Mouse (Mus musculus) bone marrow macrophage, adult 2 months (primary cell): ENCODE results near the gene Ezh1. TPM values are rescaled to one million over a fixed set of nuclear protein-coding genes. Genes with fewer than 3 reads are reported as not detected.
"Not testable (repeated sequence)": the region's sequence is repeated elsewhere in the genome, so short reads cannot be mapped to it uniquely, and the experiment has no call there.

Experiments used
- H3K27ac ChIP-seq: 2 replicates; pipeline ENCODE4 v1.5.1; 2012; ENCODE audit warnings: low read depth, low read length; ENCODE audit not compliant: insufficient read depth
- H3K4me1 ChIP-seq: 2 replicates; pipeline ENCODE4 v1.6.1; 2012; ENCODE audit warnings: low read length; ENCODE audit not compliant: control insufficient read depth, insufficient read depth
- H3K4me3 ChIP-seq: 2 replicates; pipeline ENCODE4 v1.5.1; 2012; ENCODE audit warnings: mild to moderate bottlenecking, low read length, moderate library complexity; ENCODE audit not compliant: insufficient read depth
- CTCF ChIP-seq: IDR thresholded peaks from 2 replicates; pipeline ENCODE4 v1.5.1; 2012; ENCODE audit warnings: low read depth, mild to moderate bottlenecking, low read length, moderate library complexity
- POLR2A ChIP-seq: IDR thresholded peaks from 2 replicates; pipeline ENCODE4 v1.6.1; 2012; ENCODE audit warnings: mild to moderate bottlenecking, low read depth, low read length, borderline replicate concordance
- polyA plus RNA-seq: library from polyadenylated mRNA; stranded (reverse); fragments of >200 nt; gene quantifications from 2 replicates; pipeline ENCODE4 v1.2.4, GENCODE M21; 2012; ENCODE audit not compliant: missing spikeins, insufficient read depth, insufficient read length

Gene Ezh1
- polyA plus RNA-seq, 1 experiment = 52.5 TPM

DNA sequence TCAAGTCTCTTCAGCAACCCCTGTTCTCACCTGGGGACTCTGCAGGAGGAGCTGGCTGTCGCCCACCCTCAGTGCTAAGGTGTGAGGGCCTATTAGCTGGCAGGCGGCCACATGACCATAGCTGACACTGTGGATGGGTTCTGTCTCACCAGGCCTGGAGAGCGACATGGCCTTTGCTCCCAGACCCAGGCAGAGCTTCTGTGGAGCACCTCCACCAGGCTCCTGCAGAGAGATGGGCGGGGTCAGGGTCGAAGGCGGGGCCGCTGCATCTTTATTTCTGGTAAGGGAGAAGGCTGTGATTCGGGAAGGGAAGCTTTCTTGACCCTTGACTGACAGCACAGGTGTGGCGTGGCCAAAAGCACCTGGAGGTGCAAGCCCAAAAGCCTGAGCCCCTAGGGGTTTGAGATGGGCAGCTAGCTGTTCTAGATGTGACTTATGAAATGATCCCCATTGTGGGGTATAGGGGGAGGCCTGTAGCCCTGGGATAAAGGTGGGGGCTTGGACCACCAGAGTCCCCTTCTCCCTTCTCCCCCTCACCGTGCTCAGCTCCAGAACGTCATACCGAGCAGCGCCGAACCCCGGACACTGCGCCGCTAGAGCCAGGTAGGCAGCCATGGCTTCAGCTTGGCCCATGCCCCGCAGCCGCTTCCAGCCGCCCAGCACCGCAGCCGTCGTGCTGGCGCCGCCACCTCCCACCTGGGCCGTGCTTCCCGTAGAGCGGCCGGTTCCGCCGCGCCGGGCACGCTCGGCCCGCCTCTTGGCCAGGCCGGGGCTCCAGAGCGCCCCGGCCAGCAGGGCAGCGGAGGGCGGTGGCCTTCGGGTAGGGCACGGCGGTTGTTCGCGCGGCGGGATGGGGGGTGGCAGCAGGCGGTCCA lies 62.5 kb downstream of the Ezh1 start:
- no peak for TF ChIP-seq CTCF
- no peak for TF ChIP-seq POLR2A
- H3K4me3 ChIP-seq = peak overlapping the region; percentile 8; the same call in 1 of the 2 replicates
- no peak overlapping the region for H3K27ac ChIP-seq

DNA sequence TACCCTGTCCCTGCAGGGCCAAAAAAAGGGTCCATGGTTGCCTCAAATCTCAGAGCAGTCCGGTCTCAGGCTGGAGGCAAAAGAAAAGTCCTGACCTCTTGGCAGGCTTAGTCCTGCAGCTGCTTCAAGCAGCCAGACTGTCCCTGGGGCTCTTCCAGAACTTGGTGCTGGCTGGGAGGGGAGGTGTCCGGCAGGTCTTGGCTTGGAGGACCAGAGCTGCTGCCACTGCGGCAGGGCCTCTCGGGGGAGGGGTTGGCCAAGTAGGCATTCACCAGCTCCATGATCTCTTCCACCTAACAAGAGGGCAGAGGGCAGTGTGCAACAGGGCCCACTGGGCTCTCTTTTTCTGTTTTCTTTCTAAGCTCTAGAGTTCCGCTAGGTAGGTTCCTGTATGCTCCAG lies 63.5 kb downstream of the Ezh1 start:
- H3K4me3 ChIP-seq = no peak overlapping the region
- no peak overlapping the region for H3K27ac ChIP-seq
- peaks cover 5% of the 10 kb centered on the region; the same call in 1 of the 2 replicates for H3K4me1 ChIP-seq
- no peak for TF ChIP-seq CTCF
- no peak for TF ChIP-seq POLR2A

More for the DNA sequence above, 62.5 kb downstream of the Ezh1 start:
- H3K4me1 ChIP-seq = peaks cover 9% of the 10 kb centered on the region

DNA sequence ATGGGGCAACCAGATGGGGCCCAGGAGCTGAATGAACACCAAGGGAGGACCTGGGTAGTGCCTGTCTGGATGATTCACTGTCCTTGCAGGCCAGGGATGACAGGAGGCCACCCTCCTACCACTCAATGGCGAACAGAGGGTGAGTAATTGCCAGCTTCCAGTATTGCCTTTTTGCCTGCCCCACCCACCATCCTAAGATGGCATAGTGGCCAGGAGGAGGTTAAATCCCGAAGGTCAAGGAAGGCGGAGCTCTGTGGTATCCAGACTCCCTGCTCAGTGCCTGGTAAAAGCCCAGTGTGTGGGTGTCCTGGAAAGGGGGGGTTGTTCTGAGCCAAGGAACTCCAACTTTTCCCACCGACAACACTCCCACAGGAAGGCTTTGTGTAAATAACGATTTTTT lies 64.0 kb downstream of the Ezh1 start:
- Histone ChIP-seq H3K4me1 (peaks cover 3% of the 10 kb centered on the region; the same call in 1 of the 2 replicates), H3K27ac (no peak overlapping the region), H3K4me3 (no peak overlapping the region)
- no peak for TF ChIP-seq POLR2A
- no peak for TF ChIP-seq CTCF

DNA sequence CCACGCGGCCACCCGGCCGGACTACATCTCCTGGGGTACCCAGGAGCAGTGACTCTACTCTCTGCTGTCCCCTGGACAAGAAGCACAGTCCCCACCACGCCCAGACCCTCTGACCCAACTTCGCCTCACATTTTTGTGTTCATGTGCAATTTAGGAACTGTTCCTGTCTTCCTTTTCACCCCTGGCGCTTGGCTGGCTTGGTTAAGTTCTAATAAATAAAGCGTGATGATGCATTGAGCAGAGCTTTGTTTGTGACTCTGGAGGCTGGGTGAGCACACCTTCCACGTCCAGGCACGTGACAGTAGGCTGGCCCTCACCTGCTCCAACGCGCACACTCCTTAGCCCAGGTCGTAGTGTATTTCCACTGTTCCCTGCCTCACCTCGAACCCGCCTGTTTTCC lies 64.7 kb downstream of the Ezh1 start:
- TF ChIP-seq POLR2A (no peak), CTCF (no peak)
- Histone ChIP-seq H3K4me1 (peaks cover 3% of the 10 kb centered on the region; the same call in 1 of the 2 replicates), H3K4me3 (no peak overlapping the region), H3K27ac (no peak overlapping the region)

DNA sequence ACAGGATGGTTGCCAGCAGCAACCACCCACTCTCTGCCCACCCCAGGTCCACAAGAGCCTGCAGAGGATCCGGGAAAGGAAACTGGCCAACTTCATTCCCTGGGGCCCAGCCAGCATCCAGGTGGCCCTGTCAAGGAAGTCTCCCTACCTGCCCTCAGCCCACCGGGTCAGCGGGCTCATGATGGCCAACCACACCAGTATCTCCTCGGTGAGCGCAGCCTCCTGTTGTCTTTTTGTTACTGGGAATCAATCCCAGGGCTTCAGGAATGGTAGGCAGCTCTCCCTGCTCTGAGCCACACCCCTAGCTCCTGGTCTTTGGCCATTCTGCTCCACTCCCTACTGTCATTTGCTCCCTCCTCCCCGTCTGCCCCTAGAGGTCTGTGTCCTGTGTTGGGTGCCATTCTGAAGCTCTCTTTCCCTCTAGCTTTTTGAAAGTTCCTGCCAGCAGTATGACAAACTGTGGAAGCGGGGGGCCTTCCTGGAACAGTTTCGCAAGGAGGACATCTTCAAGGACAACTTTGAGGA lies 65.2 kb downstream of the Ezh1 start:
- not testable (repeated sequence) for H3K4me1 ChIP-seq, H3K27ac ChIP-seq, H3K4me3 ChIP-seq

DNA sequence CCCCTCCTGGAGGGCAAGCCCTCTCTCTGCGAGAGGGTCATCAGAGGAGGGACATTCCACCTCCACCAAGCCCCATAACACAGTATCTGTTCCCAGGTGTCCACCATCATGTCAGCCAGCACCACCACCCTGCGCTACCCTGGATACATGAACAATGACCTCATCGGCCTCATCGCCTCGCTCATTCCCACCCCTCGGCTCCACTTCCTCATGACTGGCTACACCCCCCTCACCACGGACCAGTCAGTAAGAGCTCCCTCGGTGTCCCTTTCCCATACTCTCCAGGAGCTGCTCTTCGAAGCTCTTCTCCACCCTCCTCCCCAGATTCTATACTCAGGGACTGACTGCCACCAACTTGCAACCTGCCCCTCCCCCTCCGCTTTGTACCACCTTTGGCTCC lies 66.1 kb downstream of the Ezh1 start:
- not testable (repeated sequence) for H3K27ac ChIP-seq, H3K4me3 ChIP-seq, H3K4me1 ChIP-seq

DNA sequence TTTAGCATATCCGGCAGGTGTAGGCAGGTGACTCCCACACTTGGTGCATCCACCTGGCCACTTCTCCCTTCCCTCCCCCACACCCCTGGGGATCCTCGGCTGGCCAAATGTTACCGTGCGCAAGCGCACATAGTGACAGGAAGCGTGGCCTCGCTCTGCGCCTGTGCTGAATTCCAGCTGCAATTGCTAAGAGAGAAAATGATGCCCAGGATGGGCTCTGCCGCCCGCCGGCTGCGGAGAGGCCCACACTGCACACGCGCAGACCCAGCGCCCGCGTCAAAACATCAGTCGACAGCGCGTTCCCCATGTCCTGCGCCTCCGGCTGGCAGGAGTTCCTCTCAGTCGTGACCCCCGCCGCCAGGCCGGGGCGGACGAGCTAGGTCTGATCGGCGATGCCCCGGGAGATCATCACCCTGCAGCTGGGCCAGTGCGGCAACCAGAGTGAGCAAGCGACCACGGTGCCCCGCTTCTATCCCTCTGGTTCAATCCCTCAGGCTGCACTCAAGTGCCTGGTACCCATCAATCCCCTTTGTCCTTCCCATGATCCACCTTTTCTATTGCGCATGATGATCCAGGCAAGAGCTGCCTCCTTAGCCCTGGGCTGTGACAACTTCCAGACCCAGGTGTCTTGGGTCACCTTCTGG lies 70.4 kb downstream of the Ezh1 start, which contains the start of gene Tubg2:
Gene Tubg2, plus strand, starts transcription at position 180 of the 644 bp plus-strand sequence.
- TF ChIP-seq CTCF = no peak
- TF ChIP-seq POLR2A = no peak
- peak within 1 kb of the TSS; percentile 29 for H3K4me3 ChIP-seq
- H3K27ac ChIP-seq = no peak within 1 kb of the TSS
- H3K4me1 ChIP-seq = 0 out of 2 replicates have a peak, but pooled peaks cover 2% of the 10 kb centered on the region

DNA sequence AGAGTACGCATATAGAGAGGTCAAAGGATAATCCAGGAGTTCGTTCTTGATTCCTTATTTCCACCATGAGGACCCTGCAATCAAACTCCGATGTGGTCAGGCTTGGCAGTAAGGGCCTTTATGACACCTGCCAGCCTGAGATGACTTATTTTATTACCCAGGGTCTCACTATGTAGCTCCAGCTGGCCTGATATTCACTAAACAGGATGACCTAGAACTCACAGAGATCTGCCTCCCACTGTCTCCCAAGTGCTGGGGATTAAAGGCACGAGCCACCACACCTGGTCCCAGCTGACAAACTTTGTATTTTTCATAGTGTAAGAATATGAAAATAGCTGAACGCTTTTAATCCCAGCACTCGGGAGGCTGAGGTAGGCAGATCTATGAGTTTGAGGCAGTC lies 71.1 kb downstream of the Ezh1 start:
- Histone ChIP-seq H3K4me3 (no peak overlapping the region), H3K27ac (no peak overlapping the region)
- no peak for TF ChIP-seq CTCF
- no peak for TF ChIP-seq POLR2A

DNA sequence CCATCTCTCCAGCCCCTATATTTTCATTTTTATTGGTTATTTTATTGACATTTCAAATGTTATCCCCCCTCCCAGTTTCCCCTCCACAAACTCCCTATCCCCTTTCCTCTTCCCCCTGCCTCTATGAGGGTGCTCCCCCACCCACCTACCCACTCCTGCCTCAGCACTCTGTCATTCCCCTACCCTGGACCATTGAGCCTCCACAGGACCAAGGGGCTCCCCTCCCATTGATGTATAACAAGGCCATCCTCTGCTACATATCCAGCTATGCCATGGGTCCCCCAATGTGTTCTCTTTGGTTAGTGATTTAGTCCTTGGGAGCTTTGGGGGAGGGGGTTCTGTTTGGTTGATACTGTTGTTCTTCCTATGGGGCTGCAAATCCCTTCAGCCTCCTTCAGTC lies 71.6 kb downstream of the Ezh1 start:
- H3K27ac ChIP-seq = no peak overlapping the region
- H3K4me1 ChIP-seq = peaks cover 2% of the 10 kb centered on the region; the same call in 1 of the 2 replicates
- TF ChIP-seq CTCF = no peak
- TF ChIP-seq POLR2A = no peak
- no peak overlapping the region for H3K4me3 ChIP-seq

More for the DNA sequence above, 71.1 kb downstream of the Ezh1 start:
- no peaks in the 10 kb centered on the region for H3K4me1 ChIP-seq

DNA sequence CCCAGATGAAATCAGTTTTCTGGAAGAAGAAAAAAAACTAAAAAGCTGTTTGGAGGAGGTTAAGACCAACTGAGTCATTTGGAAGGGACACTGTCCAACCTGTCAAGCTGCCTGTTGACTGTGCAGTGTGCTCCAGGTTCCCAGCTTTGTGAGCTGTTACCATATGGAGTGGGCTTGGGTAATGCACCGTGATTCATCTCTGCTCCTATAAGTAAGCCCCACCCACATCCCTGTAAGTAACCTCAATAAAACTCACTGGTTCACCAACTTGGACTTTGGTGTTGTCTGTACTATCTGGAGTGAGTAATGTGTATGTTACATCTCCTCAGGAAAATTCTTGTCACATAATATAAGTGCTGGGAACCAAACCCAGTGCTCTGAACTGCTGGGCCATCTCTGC lies 73.4 kb downstream of the Ezh1 start:
- peaks cover 9% of the 10 kb centered on the region for H3K4me1 ChIP-seq
- no peak for TF ChIP-seq CTCF
- TF ChIP-seq POLR2A = no peak
- H3K4me3 ChIP-seq = no peak overlapping the region
- no peak overlapping the region for H3K27ac ChIP-seq
